Mouse (Mus musculus) small intestine, adult 2 months (tissue): ENCODE measurements around the gene Rom1.

Source experiments
- CTCF ChIP-seq: fragments of 200-500 bp; IDR thresholded peaks from 2 replicates; pipeline ENCODE4 v1.5.1; 2012; ENCODE audit warnings: low read depth, mild to moderate bottlenecking, control low read depth, inconsistent platforms, low read length, moderate library complexity, mixed read lengths; ENCODE audit not compliant: insufficient replicate concordance, insufficient read length; ENCODE audit errors: extremely low read depth
- POLR2A ChIP-seq: fragments of 200-500 bp; IDR thresholded peaks from 2 replicates; pipeline ENCODE4 v1.6.1; 2012; ENCODE audit warnings: low read depth, mild to moderate bottlenecking, control low read depth, inconsistent platforms, low read length, moderate library complexity

GRCm38 (mm10) chr19:8911810-8912209 is 17.3 kb downstream of the Rom1 start:
- TF ChIP-seq CTCF (no peak), POLR2A (no peak)
